Mouse (Mus musculus): ENCODE results near the gene Slc6a17. TPM values are rescaled to one million over a fixed set of nuclear protein-coding genes. Genes with fewer than 3 reads are reported as not detected.

Gene Slc6a17
- polyA plus RNA-seq, 1 experiment from 2014 or later: 9.5 TPM

- no peak overlapping the region for H3K9ac ChIP-seq
- H3K27ac ChIP-seq: no peak overlapping the region
- H3K4me1 ChIP-seq: no peaks in the 10 kb centered on the region
- H3K27me3 ChIP-seq: no peaks in the 10 kb centered on the region; the same call in 1 of the 2 replicates
- no peak overlapping the region for H3K4me2 ChIP-seq
- ATAC-seq (ENCODE audit: insufficient number of reproducible peaks, insufficient read depth, low FRiP score, low TSS enrichment, low read depth): no peak
- WGBS: 61% methylated on average over 8 of the region's 8 CpGs
- no peaks in the 10 kb centered on the region for H3K9me3 ChIP-seq
- no peaks in the 10 kb centered on the region for H3K36me3 ChIP-seq
- H3K4me3 ChIP-seq: no peak overlapping the region
These were observed 25.6 kb upstream of the Slc6a17 start for GRCm38 (mm10) chr3:107543158-107544080.

DNA sequence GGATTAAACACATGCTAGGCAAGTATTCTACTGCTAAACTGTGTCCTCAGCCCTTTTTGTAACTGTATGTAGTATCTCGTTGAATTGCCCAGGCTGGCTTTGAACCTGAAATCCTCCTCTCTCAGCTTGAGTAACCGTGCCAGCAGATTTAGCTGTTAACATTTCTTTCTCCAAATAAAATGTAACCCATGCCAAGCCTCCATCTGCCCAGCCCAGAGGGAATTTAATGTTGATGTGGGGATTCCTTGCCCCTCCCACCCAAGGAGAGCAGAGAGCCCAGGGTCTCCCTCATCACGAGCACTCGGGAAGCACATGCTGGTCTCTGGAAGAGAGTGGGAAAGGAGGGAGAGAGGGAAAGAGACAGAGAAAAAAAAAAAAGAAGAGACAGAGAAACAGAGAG is 24.8 kb upstream of the Slc6a17 start:
- Histone ChIP-seq H3K4me2 (no peak overlapping the region), H3K9me3 (no peaks in the 10 kb centered on the region), H3K4me1 (peaks cover 1% of the 10 kb centered on the region), H3K27me3 (no peaks in the 10 kb centered on the region; the same call in 1 of the 2 replicates), H3K36me3 (no peaks in the 10 kb centered on the region), H3K27ac (no peak overlapping the region), H3K4me3 (no peak overlapping the region), H3K9ac (no peak overlapping the region)
- no peak for ATAC-seq (ENCODE audit: insufficient number of reproducible peaks, insufficient read depth, low FRiP score, low TSS enrichment, low read depth)
- WGBS: 49% methylated on average over 4 of the region's 4 CpGs

DNA sequence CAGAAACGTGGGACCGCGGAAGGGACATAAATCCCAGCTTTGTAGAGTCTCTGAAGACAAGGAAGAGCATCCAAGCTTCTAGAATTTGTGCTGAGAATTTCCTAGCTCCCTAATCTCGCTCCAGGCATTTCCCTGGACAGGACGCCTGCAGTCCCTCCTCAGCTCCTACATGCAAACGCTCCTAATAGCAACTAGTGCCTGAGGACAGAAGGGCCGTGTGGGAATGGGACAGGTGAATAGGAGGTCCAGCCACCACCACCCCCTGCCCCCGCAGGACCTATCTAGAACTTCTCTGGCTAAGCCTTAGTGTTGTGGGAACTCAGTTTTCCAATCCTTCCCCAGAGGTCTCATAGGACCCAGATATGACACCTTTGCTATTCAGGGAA is 19.7 kb upstream of the Slc6a17 start:
- Histone ChIP-seq H3K4me1 (peaks cover 10% of the 10 kb centered on the region), H3K4me2 (peak overlapping the region; percentile 63), H3K9me3 (no peaks in the 10 kb centered on the region), H3K9ac (peak overlapping the region; percentile 64), H3K36me3 (no peaks in the 10 kb centered on the region), H3K27ac (peak overlapping the region; percentile 51), H3K4me3 (peak overlapping the region; percentile 32), H3K27me3 (no peaks in the 10 kb centered on the region; the same call in 1 of the 2 replicates)
- 16% methylated on average over 8 of the region's 8 CpGs for WGBS
- no peak for ATAC-seq (ENCODE audit: insufficient number of reproducible peaks, insufficient read depth, low FRiP score, low TSS enrichment, low read depth)

GRCm38 (mm10) chr3:107536810-107537503 is 19.1 kb upstream of the Slc6a17 start:
- ATAC-seq (ENCODE audit: insufficient number of reproducible peaks, insufficient read depth, low FRiP score, low TSS enrichment, low read depth): 0 out of 2 replicates have a peak, but pooled peaks have one; percentile 18

GRCm38 (mm10) chr3:107534951-107535350 is 17.1 kb upstream of the Slc6a17 start:
- no peak overlapping the region for H3K4me2 ChIP-seq
- no peak overlapping the region for H3K9ac ChIP-seq
- no peak overlapping the region for H3K27ac ChIP-seq
- H3K4me3 ChIP-seq: no peak overlapping the region
- no peaks in the 10 kb centered on the region for H3K27me3 ChIP-seq
- H3K9me3 ChIP-seq: no peaks in the 10 kb centered on the region
- peaks cover 10% of the 10 kb centered on the region for H3K4me1 ChIP-seq
- no peaks in the 10 kb centered on the region for H3K36me3 ChIP-seq
- ATAC-seq (ENCODE audit: insufficient number of reproducible peaks, insufficient read depth, low FRiP score, low TSS enrichment, low read depth): no peak
- 82% methylated on average over 7 of the region's 7 CpGs for WGBS

More at GRCm38 (mm10) chr3:107536810-107537503, 19.1 kb upstream of the Slc6a17 start:
- Histone ChIP-seq H3K36me3 (no peaks in the 10 kb centered on the region), H3K4me3 (peak overlapping the region; percentile 32), H3K27me3 (no peaks in the 10 kb centered on the region; the same call in 1 of the 2 replicates), H3K9ac (peak overlapping the region; percentile 64), H3K4me1 (peaks cover 10% of the 10 kb centered on the region), H3K4me2 (peak overlapping the region; percentile 63), H3K27ac (peak overlapping the region; percentile 60), H3K9me3 (no peaks in the 10 kb centered on the region)
- 2% methylated on average over 17 of the region's 17 CpGs for WGBS

- no peak overlapping the region for H3K4me3 ChIP-seq
- no peak overlapping the region for H3K4me2 ChIP-seq
- ATAC-seq (ENCODE audit: insufficient number of reproducible peaks, insufficient read depth, low FRiP score, low TSS enrichment, low read depth): no peak
- H3K9me3 ChIP-seq: no peaks in the 10 kb centered on the region
- WGBS: 74% methylated on average over 4 of the region's 4 CpGs
- peaks cover 15% of the 10 kb centered on the region for H3K4me1 ChIP-seq
- H3K27ac ChIP-seq: no peak overlapping the region
- H3K36me3 ChIP-seq: no peaks in the 10 kb centered on the region
- no peaks in the 10 kb centered on the region for H3K27me3 ChIP-seq
- no peak overlapping the region for H3K9ac ChIP-seq
These were observed 15.7 kb upstream of the Slc6a17 start for GRCm38 (mm10) chr3:107533532-107533931.

DNA sequence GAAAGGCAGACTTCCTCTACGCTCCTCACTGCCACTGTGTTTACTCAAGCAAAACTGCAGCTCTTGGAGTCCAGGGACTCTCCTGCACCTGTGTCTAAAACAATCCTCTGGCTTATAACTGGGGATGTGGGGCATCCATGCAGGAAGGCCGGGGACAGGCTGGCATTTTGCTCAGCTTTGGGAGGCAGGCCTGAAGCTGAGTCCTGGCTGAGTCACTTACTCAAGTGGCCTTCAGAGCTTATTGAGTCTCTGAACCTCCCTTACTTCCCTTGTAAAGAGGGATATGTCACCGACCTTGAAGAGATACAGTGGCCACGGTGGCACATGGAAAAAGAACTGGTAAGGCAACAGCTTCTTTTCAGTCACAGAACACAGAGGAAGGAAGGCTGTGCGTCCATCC is 12.8 kb upstream of the Slc6a17 start:
- Histone ChIP-seq H3K4me2 (no peak overlapping the region), H3K27me3 (no peaks in the 10 kb centered on the region), H3K4me3 (no peak overlapping the region), H3K9me3 (no peaks in the 10 kb centered on the region), H3K9ac (no peak overlapping the region), H3K4me1 (peaks cover 9% of the 10 kb centered on the region), H3K36me3 (no peaks in the 10 kb centered on the region), H3K27ac (no peak overlapping the region)
- ATAC-seq (ENCODE audit: insufficient number of reproducible peaks, insufficient read depth, low FRiP score, low TSS enrichment, low read depth): no peak
- 84% methylated on average over 5 of the region's 5 CpGs for WGBS

- Histone ChIP-seq H3K27me3 (no peaks in the 10 kb centered on the region), H3K27ac (no peak overlapping the region), H3K4me1 (peaks cover 9% of the 10 kb centered on the region), H3K9ac (no peak overlapping the region), H3K4me3 (no peak overlapping the region), H3K36me3 (no peaks in the 10 kb centered on the region), H3K9me3 (no peaks in the 10 kb centered on the region), H3K4me2 (no peak overlapping the region)
- WGBS: 72% methylated on average over 5 of the region's 5 CpGs
- no peak for ATAC-seq (ENCODE audit: insufficient number of reproducible peaks, insufficient read depth, low FRiP score, low TSS enrichment, low read depth)
These were observed 11.4 kb upstream of the Slc6a17 start for GRCm38 (mm10) chr3:107529182-107529581.

GRCm38 (mm10) chr3:107528401-107529118 is 10.7 kb upstream of the Slc6a17 start:
- Histone ChIP-seq H3K4me1 (peaks cover 9% of the 10 kb centered on the region), H3K36me3 (no peaks in the 10 kb centered on the region), H3K4me3 (no peak overlapping the region), H3K9ac (peak overlapping the region; percentile 17; the same call in 1 of the 2 replicates), H3K27ac (no peak overlapping the region), H3K9me3 (no peaks in the 10 kb centered on the region), H3K4me2 (peak overlapping the region; percentile 14; the same call in 1 of the 2 replicates), H3K27me3 (no peaks in the 10 kb centered on the region)
- WGBS: 22% methylated on average over 9 of the region's 9 CpGs
- ATAC-seq (ENCODE audit: insufficient number of reproducible peaks, insufficient read depth, low FRiP score, low TSS enrichment, low read depth): no peak

GRCm38 (mm10) chr3:107524547-107524946 is 6.7 kb upstream of the Slc6a17 start:
- Histone ChIP-seq H3K27ac (no peak overlapping the region), H3K9ac (no peak overlapping the region), H3K4me1 (peaks cover 9% of the 10 kb centered on the region), H3K4me3 (no peak overlapping the region), H3K36me3 (no peaks in the 10 kb centered on the region), H3K9me3 (no peaks in the 10 kb centered on the region), H3K27me3 (peaks cover 17% of the 10 kb centered on the region; the same call in 1 of the 2 replicates), H3K4me2 (no peak overlapping the region)
- ATAC-seq (ENCODE audit: insufficient number of reproducible peaks, insufficient read depth, low FRiP score, low TSS enrichment, low read depth): no peak
- 73% methylated on average over 6 of the region's 6 CpGs for WGBS

DNA sequence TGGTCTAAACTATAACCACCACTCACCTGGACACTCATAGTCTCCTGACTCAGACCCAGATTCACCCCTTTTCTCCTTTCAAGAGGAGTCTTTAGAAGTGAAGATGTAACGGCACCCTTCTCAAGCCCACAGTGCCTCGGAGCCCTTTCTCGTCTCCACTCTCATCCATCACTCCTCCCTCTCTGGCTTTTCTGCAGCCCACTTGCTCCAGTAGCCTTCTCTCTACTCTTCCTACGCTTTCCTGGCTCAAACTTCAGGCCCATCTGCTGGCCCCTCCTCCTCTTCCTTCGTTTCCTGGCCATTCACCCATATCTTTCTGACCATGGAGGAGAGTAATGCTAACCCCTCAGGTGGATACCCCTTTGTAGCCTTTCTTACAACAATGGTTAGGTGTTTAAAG is 3.1 kb upstream of the Slc6a17 start:
- Histone ChIP-seq H3K9ac (no peak overlapping the region), H3K9me3 (no peaks in the 10 kb centered on the region), H3K4me3 (no peak overlapping the region), H3K27ac (no peak overlapping the region), H3K36me3 (no peaks in the 10 kb centered on the region), H3K4me1 (peaks cover 19% of the 10 kb centered on the region), H3K27me3 (peaks cover 51% of the 10 kb centered on the region), H3K4me2 (no peak overlapping the region)
- WGBS: 81% methylated on average over 5 of the region's 5 CpGs
- ATAC-seq (ENCODE audit: insufficient number of reproducible peaks, insufficient read depth, low FRiP score, low TSS enrichment, low read depth): no peak
